Mouse (Mus musculus) hindbrain, embryonic 12.5 days (tissue): ENCODE measurements around the gene Polrmt. TPM values are rescaled to one million over a fixed set of nuclear protein-coding genes. Genes with fewer than 3 reads are reported as not detected.
"Not testable (repeated sequence)": the region's sequence is repeated elsewhere in the genome, so short reads cannot be mapped to it uniquely, and the experiment has no call there.

Experiments
- ATAC-seq: fragments of 200-750 bp; cut with Nextera tagmentation; 2 replicates; pipeline ENCODE4 v1.8.0; 2017; ENCODE audit warnings: moderate TSS enrichment; ENCODE audit not compliant: low FRiP score
- H3K27ac ChIP-seq: fragments of 300-500 bp; sonication (generic); 2 replicates; pipeline ENCODE4 v1.5.1; 2016; ENCODE audit warnings: mild to moderate bottlenecking
- H3K27me3 ChIP-seq: fragments of 300-500 bp; sonication (generic); 2 replicates; pipeline ENCODE4 v1.6.1; 2016; ENCODE audit warnings: mild to moderate bottlenecking
- H3K36me3 ChIP-seq: fragments of 300-500 bp; sonication (generic); 2 replicates; pipeline ENCODE4 v1.6.1; 2016; ENCODE audit warnings: mild to moderate bottlenecking
- H3K4me1 ChIP-seq: fragments of 300-500 bp; sonication (generic); 2 replicates; pipeline ENCODE4 v1.6.1; 2016
- H3K4me2 ChIP-seq: fragments of 300-500 bp; sonication (generic); replicated peaks from 2 replicates; pipeline ENCODE4 v1.6.1; 2016; ENCODE audit warnings: mild to moderate bottlenecking
- H3K4me3 ChIP-seq: fragments of 300-500 bp; sonication (generic); 2 replicates; pipeline ENCODE4 v1.5.1; 2016; ENCODE audit warnings: mild to moderate bottlenecking
- H3K9ac ChIP-seq: fragments of 300-500 bp; sonication (generic); 2 replicates; pipeline ENCODE4 v1.6.1; 2016; ENCODE audit warnings: mild to moderate bottlenecking, moderate library complexity
- H3K9me3 ChIP-seq: fragments of 300-500 bp; sonication (generic); replicated peaks from 2 replicates; pipeline ENCODE4 v1.6.1; 2016; ENCODE audit warnings: mild to moderate bottlenecking
- WGBS: fragments of 180-500 bp; shearing (Covaris S2); methylation state at CpG from one replicate; pipeline ENCODE4 v1.1.7; 2016; 5-methylcytosine and 5-hydroxymethylcytosine counted together
- polyA plus RNA-seq: library from polyadenylated mRNA; unstranded; fragments of >200 nt; fragmentation: Nextera tagmentation; extraction: Ambion mirVana; gene quantifications from 2 replicates; pipeline ENCODE4 v1.2.1, GENCODE M21; 2016

Polrmt gene
- polyA plus RNA-seq, 1 experiment from 2014 or later, result 47.5 TPM

GRCm38 (mm10) chr10:79702970-79703369 is 43.4 kb downstream of the Polrmt start:
- not testable (repeated sequence) for ATAC-seq

GRCm38 (mm10) chr10:79701443-79702129 is 44.8 kb downstream of the Polrmt start:
- 48% methylated on average over 10 of the region's 10 CpGs for WGBS
- no peak overlapping the region for H3K4me2 ChIP-seq
- no peak overlapping the region for H3K4me3 ChIP-seq
- no peak overlapping the region for H3K27ac ChIP-seq
- peaks cover 19% of the 10 kb centered on the region for H3K4me1 ChIP-seq
- no peaks in the 10 kb centered on the region for H3K9me3 ChIP-seq
- ATAC-seq, result no peak
- no peaks in the 10 kb centered on the region for H3K27me3 ChIP-seq
- H3K9ac ChIP-seq, result no peak overlapping the region
- 0 out of 2 replicates have a peak, but pooled peaks cover 6% of the 10 kb centered on the region for H3K36me3 ChIP-seq

More at GRCm38 (mm10) chr10:79702970-79703369, 43.4 kb downstream of the Polrmt start:
- peaks cover 32% of the 10 kb centered on the region for H3K4me1 ChIP-seq
- WGBS, result 91% methylated on average over 4 of the region's 4 CpGs
- H3K36me3 ChIP-seq, H3K27me3 ChIP-seq, H3K9ac ChIP-seq, H3K9me3 ChIP-seq, H3K4me2 ChIP-seq, H3K27ac ChIP-seq, H3K4me3 ChIP-seq: not testable (repeated sequence)

GRCm38 (mm10) chr10:79700676-79701075 is 45.7 kb downstream of the Polrmt start:
- H3K9ac ChIP-seq, result peak overlapping the region; percentile 10; the same call in 1 of the 2 replicates
- no peaks in the 10 kb centered on the region for H3K27me3 ChIP-seq
- H3K4me1 ChIP-seq, result peaks cover 12% of the 10 kb centered on the region
- no peak overlapping the region for H3K4me3 ChIP-seq
- no peak overlapping the region for H3K4me2 ChIP-seq
- no peaks in the 10 kb centered on the region for H3K9me3 ChIP-seq
- no peak for ATAC-seq
- no peak overlapping the region for H3K27ac ChIP-seq
- no peaks in the 10 kb centered on the region for H3K36me3 ChIP-seq
- WGBS, result 50% methylated on average over 7 of the region's 7 CpGs

- 0 out of 2 replicates have a peak, but pooled peaks cover 2% of the 10 kb centered on the region for H3K4me1 ChIP-seq
- H3K9me3 ChIP-seq, result no peaks in the 10 kb centered on the region
- no peaks in the 10 kb centered on the region for H3K27me3 ChIP-seq
- H3K27ac ChIP-seq, result no peak overlapping the region
- no peak overlapping the region for H3K9ac ChIP-seq
- H3K4me2 ChIP-seq, result no peak overlapping the region
- WGBS, result 90% methylated on average over 6 of the region's 6 CpGs
- no peaks in the 10 kb centered on the region for H3K36me3 ChIP-seq
- ATAC-seq, result no peak
- no peak overlapping the region for H3K4me3 ChIP-seq
Observed at GRCm38 (mm10) chr10:79698459-79698858, 47.9 kb downstream of the Polrmt start.

GRCm38 (mm10) chr10:79697916-79698315 is 48.5 kb downstream of the Polrmt start:
- H3K27me3 ChIP-seq, result no peaks in the 10 kb centered on the region
- H3K9ac ChIP-seq, result no peak overlapping the region
- no peak overlapping the region for H3K27ac ChIP-seq
- WGBS, result 82% methylated on average over 6 of the region's 6 CpGs
- no peaks in the 10 kb centered on the region for H3K9me3 ChIP-seq
- ATAC-seq, result no peak
- no peak overlapping the region for H3K4me2 ChIP-seq
- 0 out of 2 replicates have a peak, but pooled peaks cover 2% of the 10 kb centered on the region for H3K4me1 ChIP-seq
- no peaks in the 10 kb centered on the region for H3K36me3 ChIP-seq
- no peak overlapping the region for H3K4me3 ChIP-seq

- H3K27me3 ChIP-seq, result no peaks in the 10 kb centered on the region
- peak overlapping the region; percentile 48 for H3K27ac ChIP-seq
- H3K9ac ChIP-seq, result 0 out of 2 replicates have a peak overlapping the region, but pooled peaks have one; percentile 27
- peaks cover 9% of the 10 kb centered on the region; the same call in 1 of the 2 replicates for H3K9me3 ChIP-seq
- 0 out of 2 replicates have a peak, but pooled peaks cover 2% of the 10 kb centered on the region for H3K4me1 ChIP-seq
- no peaks in the 10 kb centered on the region for H3K36me3 ChIP-seq
- no peak for ATAC-seq
- no peak overlapping the region for H3K4me2 ChIP-seq
- WGBS, result 56% methylated on average over 9 of the region's 9 CpGs
- no peak overlapping the region for H3K4me3 ChIP-seq
Observed at GRCm38 (mm10) chr10:79696129-79696651, 50.2 kb downstream of the Polrmt start.

- no peaks in the 10 kb centered on the region for H3K27me3 ChIP-seq
- peaks cover 9% of the 10 kb centered on the region; the same call in 1 of the 2 replicates for H3K9me3 ChIP-seq
- no peak overlapping the region for H3K4me3 ChIP-seq
- 65% methylated on average over 13 of the region's 13 CpGs for WGBS
- H3K4me1 ChIP-seq, result 0 out of 2 replicates have a peak, but pooled peaks cover 2% of the 10 kb centered on the region
- H3K4me2 ChIP-seq, result no peak overlapping the region
- 0 out of 2 replicates have a peak overlapping the region, but pooled peaks have one; percentile 27 for H3K9ac ChIP-seq
- H3K27ac ChIP-seq, result peak overlapping the region; percentile 46
- no peaks in the 10 kb centered on the region for H3K36me3 ChIP-seq
- ATAC-seq, result peak; percentile 35; the same call in 1 of the 2 replicates
Observed at GRCm38 (mm10) chr10:79695231-79696128, 50.9 kb downstream of the Polrmt start.

- peaks cover under 1% of the 10 kb centered on the region for H3K36me3 ChIP-seq
- H3K9me3 ChIP-seq, result peaks cover 9% of the 10 kb centered on the region; the same call in 1 of the 2 replicates
- ATAC-seq, result no peak
- no peak overlapping the region for H3K4me2 ChIP-seq
- no peak overlapping the region for H3K9ac ChIP-seq
- 85% methylated on average over 6 of the region's 6 CpGs for WGBS
- H3K27ac ChIP-seq, result no peak overlapping the region
- H3K27me3 ChIP-seq, result no peaks in the 10 kb centered on the region
- 0 out of 2 replicates have a peak, but pooled peaks cover 2% of the 10 kb centered on the region for H3K4me1 ChIP-seq
- H3K4me3 ChIP-seq, result no peak overlapping the region
Observed at GRCm38 (mm10) chr10:79694379-79694655, 52.1 kb downstream of the Polrmt start.

GRCm38 (mm10) chr10:79693580-79694378 is 52.6 kb downstream of the Polrmt start:
- Histone ChIP-seq H3K9ac (no peak overlapping the region), H3K4me2 (no peak overlapping the region), H3K27ac (no peak overlapping the region), H3K27me3 (no peaks in the 10 kb centered on the region), H3K36me3 (peaks cover 6% of the 10 kb centered on the region), H3K4me1 (0 out of 2 replicates have a peak, but pooled peaks cover 2% of the 10 kb centered on the region), H3K4me3 (no peak overlapping the region), H3K9me3 (peaks cover 9% of the 10 kb centered on the region; the same call in 1 of the 2 replicates)
- no peak for ATAC-seq
- WGBS, result 80% methylated on average over 12 of the region's 12 CpGs

- 0 out of 2 replicates have a peak, but pooled peaks cover 2% of the 10 kb centered on the region for H3K4me1 ChIP-seq
- 100% methylated on average over 2 of the region's 2 CpGs for WGBS
- H3K36me3 ChIP-seq, result peaks cover 23% of the 10 kb centered on the region
- no peak overlapping the region for H3K4me3 ChIP-seq
- no peaks in the 10 kb centered on the region for H3K27me3 ChIP-seq
- no peak overlapping the region for H3K4me2 ChIP-seq
- H3K9ac ChIP-seq, result no peak overlapping the region
- H3K9me3 ChIP-seq, result peaks cover 9% of the 10 kb centered on the region; the same call in 1 of the 2 replicates
- ATAC-seq, result no peak
- H3K27ac ChIP-seq, result no peak overlapping the region
Observed at GRCm38 (mm10) chr10:79691986-79692548, 54.3 kb downstream of the Polrmt start.

GRCm38 (mm10) chr10:79689178-79689577 is 57.2 kb downstream of the Polrmt start:
- no peak overlapping the region for H3K4me3 ChIP-seq
- 92% methylated on average over 3 of the region's 3 CpGs for WGBS
- no peak overlapping the region for H3K4me2 ChIP-seq
- H3K9ac ChIP-seq, result no peak overlapping the region
- no peak for ATAC-seq
- H3K4me1 ChIP-seq, result peaks cover 2% of the 10 kb centered on the region
- H3K27me3 ChIP-seq, result no peaks in the 10 kb centered on the region
- H3K9me3 ChIP-seq, result peaks cover 9% of the 10 kb centered on the region; the same call in 1 of the 2 replicates
- H3K36me3 ChIP-seq, result peaks cover 52% of the 10 kb centered on the region
- no peak overlapping the region for H3K27ac ChIP-seq
